Mouse (Mus musculus): ENCODE measurements around the gene Ndst2. TPM values are rescaled to one million over a fixed set of nuclear protein-coding genes. Genes with fewer than 3 reads are reported as not detected.

Ndst2 gene
- polyA plus RNA-seq, 1 experiment from 2014 or later = 12.5 TPM

DNA sequence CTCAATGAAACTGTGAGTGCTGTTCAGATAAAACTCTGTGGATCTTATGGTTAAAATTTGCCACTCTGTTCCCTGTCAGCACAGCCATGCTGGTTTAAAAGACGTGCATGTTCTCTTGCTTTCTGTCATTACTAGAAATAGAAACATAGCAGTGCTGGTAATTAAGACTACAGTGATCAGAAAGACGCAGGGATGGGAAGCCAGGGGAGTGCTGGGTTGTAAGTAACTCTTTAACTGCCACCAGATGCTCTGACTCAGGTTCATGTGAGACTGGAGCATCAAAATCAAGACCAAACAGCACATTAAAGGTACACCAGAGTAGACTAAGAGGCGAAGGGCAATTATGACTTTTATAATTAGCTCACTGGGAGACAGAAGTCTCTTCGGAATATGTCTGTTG is 14.0 kb upstream of the Ndst2 start:
- H3K4me1 ChIP-seq (ENCODE audit: control insufficient read depth, insufficient read depth, low read length) = no peaks in the 10 kb centered on the region
- H3K4me3 ChIP-seq (ENCODE audit: low read depth, low read length) = no peak overlapping the region
- no peak overlapping the region for H3K4me2 ChIP-seq (ENCODE audit: low read length)
- no peak overlapping the region for H3K27ac ChIP-seq (ENCODE audit: low read depth, low read length)
- ATAC-seq = no peak
- H3K27me3 ChIP-seq (replicated peaks; ENCODE audit: control insufficient read depth, insufficient read depth, low read length) = no peaks in the 10 kb centered on the region
- WGBS = 74% methylated on average over 4 of the region's 4 CpGs
- H3K9ac ChIP-seq (ENCODE audit: low read length) = no peak overlapping the region
- H3K9me3 ChIP-seq (replicated peaks; ENCODE audit: control insufficient read depth, low read length) = no peaks in the 10 kb centered on the region
- peaks cover 24% of the 10 kb centered on the region for H3K36me3 ChIP-seq (ENCODE audit: control insufficient read depth, insufficient read depth, low read length)
- DNase-seq (ENCODE audit: low spot score) = no peak

DNA sequence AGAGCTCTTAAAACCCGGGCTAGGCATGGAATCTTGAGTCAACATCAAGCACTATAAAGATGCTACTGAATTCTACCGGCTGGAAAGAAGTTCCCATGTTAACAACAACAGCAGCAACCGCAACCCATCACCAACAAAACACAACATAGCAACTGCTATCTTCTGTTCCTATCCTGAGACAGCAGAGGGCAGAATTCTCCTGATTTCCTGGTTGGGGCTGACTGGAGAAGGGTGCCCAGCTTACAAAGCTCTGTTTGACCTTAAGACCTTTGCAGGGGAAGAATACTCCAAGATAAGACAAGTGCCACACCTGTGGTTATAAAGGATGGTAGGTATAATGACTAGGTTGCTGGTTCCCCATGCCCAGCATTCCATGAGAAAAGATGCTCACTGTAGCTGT is 12.6 kb upstream of the Ndst2 start:
- Histone ChIP-seq H3K9ac (ENCODE audit: low read length) (no peak overlapping the region), H3K4me2 (ENCODE audit: low read length) (no peak overlapping the region), H3K36me3 (ENCODE audit: control insufficient read depth, insufficient read depth, low read length) (peaks cover 32% of the 10 kb centered on the region), H3K4me1 (ENCODE audit: control insufficient read depth, insufficient read depth, low read length) (no peaks in the 10 kb centered on the region), H3K4me3 (ENCODE audit: low read depth, low read length) (no peak overlapping the region), H3K9me3 (replicated peaks; ENCODE audit: control insufficient read depth, low read length) (no peaks in the 10 kb centered on the region), H3K27ac (ENCODE audit: low read depth, low read length) (no peak overlapping the region), H3K27me3 (replicated peaks; ENCODE audit: control insufficient read depth, insufficient read depth, low read length) (no peaks in the 10 kb centered on the region)
- ATAC-seq (no peak), DNase-seq (ENCODE audit: low spot score) (no peak)
- WGBS = 87% methylated on average over 3 of the region's 3 CpGs

- DNase-seq (ENCODE audit: low spot score) (no peak), ATAC-seq (no peak)
- no peaks in the 10 kb centered on the region for H3K4me1 ChIP-seq (ENCODE audit: control insufficient read depth, insufficient read depth, low read length)
- H3K9ac ChIP-seq (ENCODE audit: low read length) = no peak overlapping the region
- H3K27me3 ChIP-seq (replicated peaks; ENCODE audit: control insufficient read depth, insufficient read depth, low read length) = no peaks in the 10 kb centered on the region
- peaks cover 50% of the 10 kb centered on the region for H3K36me3 ChIP-seq (ENCODE audit: control insufficient read depth, insufficient read depth, low read length)
- no peak overlapping the region for H3K27ac ChIP-seq (ENCODE audit: low read depth, low read length)
- H3K4me3 ChIP-seq (ENCODE audit: low read depth, low read length) = no peak overlapping the region
- H3K4me2 ChIP-seq (ENCODE audit: low read length) = no peak overlapping the region
- WGBS = 89% methylated on average over 3 of the region's 3 CpGs
- no peaks in the 10 kb centered on the region for H3K9me3 ChIP-seq (replicated peaks; ENCODE audit: control insufficient read depth, low read length)
Observed at GRCm38 (mm10) chr14:20743614-20744013, 9.3 kb upstream of the Ndst2 start.

DNA sequence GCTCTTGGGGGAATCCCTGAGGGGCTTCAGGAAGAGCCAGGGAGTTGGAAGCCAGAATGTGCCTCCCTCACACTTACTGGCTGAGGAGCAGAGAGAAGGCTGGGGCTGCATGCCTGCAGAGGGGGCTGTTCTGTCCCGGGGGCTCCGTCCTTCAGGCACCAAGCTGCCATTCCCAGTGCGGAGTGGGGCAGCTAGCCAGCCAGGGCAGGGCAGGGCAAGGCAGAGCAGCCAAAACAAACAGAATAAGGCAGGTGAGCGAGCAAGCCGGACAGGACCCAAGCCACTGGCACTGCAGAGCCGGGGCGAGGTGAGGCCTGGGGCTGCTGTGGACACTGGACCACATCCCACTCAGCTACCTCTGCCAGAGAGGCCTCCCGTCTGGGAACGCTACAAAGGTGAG is 6.9 kb upstream of the Ndst2 start:
- ATAC-seq (no peak), DNase-seq (ENCODE audit: low spot score) (no peak)
- H3K27ac ChIP-seq (ENCODE audit: low read depth, low read length) = no peak overlapping the region
- H3K9ac ChIP-seq (ENCODE audit: low read length) = no peak overlapping the region
- H3K4me2 ChIP-seq (ENCODE audit: low read length) = no peak overlapping the region
- H3K4me1 ChIP-seq (ENCODE audit: control insufficient read depth, insufficient read depth, low read length) = no peaks in the 10 kb centered on the region
- no peaks in the 10 kb centered on the region for H3K27me3 ChIP-seq (replicated peaks; ENCODE audit: control insufficient read depth, insufficient read depth, low read length)
- peaks cover 49% of the 10 kb centered on the region for H3K36me3 ChIP-seq (ENCODE audit: control insufficient read depth, insufficient read depth, low read length)
- no peaks in the 10 kb centered on the region for H3K9me3 ChIP-seq (replicated peaks; ENCODE audit: control insufficient read depth, low read length)
- WGBS = 94% methylated on average over 9 of the region's 9 CpGs
- H3K4me3 ChIP-seq (ENCODE audit: low read depth, low read length) = no peak overlapping the region

GRCm38 (mm10) chr14:20738511-20738910 is 4.1 kb upstream of the Ndst2 start:
- 94% methylated on average over 8 of the region's 8 CpGs for WGBS

DNA sequence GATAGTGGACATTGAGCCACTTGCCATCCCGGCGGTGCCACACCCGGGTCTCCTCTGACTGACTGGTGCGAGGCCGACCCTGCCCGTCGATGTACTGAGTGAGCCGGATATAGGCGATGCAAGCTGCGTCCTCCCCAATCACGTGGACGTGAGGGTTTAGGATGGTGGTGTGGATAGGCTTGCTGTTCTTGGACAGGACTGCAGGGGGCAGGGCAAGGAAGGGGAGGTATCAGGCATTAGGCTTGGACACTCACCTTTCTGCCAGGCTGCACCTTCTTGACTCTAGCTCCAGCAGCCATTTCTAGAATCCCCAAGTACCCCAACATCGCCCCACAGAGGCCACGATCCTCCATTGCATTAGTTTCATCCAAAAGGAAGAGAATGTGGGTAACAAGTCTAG is 2.9 kb upstream of the Ndst2 start:
- H3K27me3 ChIP-seq (replicated peaks; ENCODE audit: control insufficient read depth, insufficient read depth, low read length) = no peaks in the 10 kb centered on the region
- no peaks in the 10 kb centered on the region for H3K9me3 ChIP-seq (replicated peaks; ENCODE audit: control insufficient read depth, low read length)
- WGBS = 48% methylated on average over 14 of the region's 14 CpGs
- peaks cover 40% of the 10 kb centered on the region for H3K36me3 ChIP-seq (ENCODE audit: control insufficient read depth, insufficient read depth, low read length)
- H3K4me2 ChIP-seq (ENCODE audit: low read length) = no peak overlapping the region
- peak; percentile 34 for DNase-seq (ENCODE audit: low spot score)
- no peak overlapping the region for H3K4me3 ChIP-seq (ENCODE audit: low read depth, low read length)
- no peak for ATAC-seq
- H3K27ac ChIP-seq (ENCODE audit: low read depth, low read length) = no peak overlapping the region
- H3K9ac ChIP-seq (ENCODE audit: low read length) = no peak overlapping the region
- H3K4me1 ChIP-seq (ENCODE audit: control insufficient read depth, insufficient read depth, low read length) = peaks cover 5% of the 10 kb centered on the region; the same call in 1 of the 2 replicates

More at GRCm38 (mm10) chr14:20738511-20738910, 4.1 kb upstream of the Ndst2 start:
- Histone ChIP-seq H3K4me2 (ENCODE audit: low read length) (no peak overlapping the region), H3K4me3 (ENCODE audit: low read depth, low read length) (no peak overlapping the region), H3K9me3 (replicated peaks; ENCODE audit: control insufficient read depth, low read length) (no peaks in the 10 kb centered on the region), H3K9ac (ENCODE audit: low read length) (no peak overlapping the region), H3K27me3 (replicated peaks; ENCODE audit: control insufficient read depth, insufficient read depth, low read length) (no peaks in the 10 kb centered on the region), H3K36me3 (ENCODE audit: control insufficient read depth, insufficient read depth, low read length) (peaks cover 44% of the 10 kb centered on the region), H3K4me1 (ENCODE audit: control insufficient read depth, insufficient read depth, low read length) (peaks cover under 1% of the 10 kb centered on the region; the same call in 1 of the 2 replicates), H3K27ac (ENCODE audit: low read depth, low read length) (no peak overlapping the region)
- ATAC-seq (no peak), DNase-seq (ENCODE audit: low spot score) (no peak)

GRCm38 (mm10) chr14:20735892-20736390 is 1.6 kb upstream of the Ndst2 start:
- no peaks in the 10 kb centered on the region for H3K27me3 ChIP-seq (replicated peaks; ENCODE audit: control insufficient read depth, insufficient read depth, low read length)
- no peak overlapping the region for H3K4me3 ChIP-seq (ENCODE audit: low read depth, low read length)
- 92% methylated on average over 13 of the region's 13 CpGs for WGBS
- DNase-seq (ENCODE audit: low spot score) = no peak
- H3K4me1 ChIP-seq (ENCODE audit: control insufficient read depth, insufficient read depth, low read length) = peaks cover 5% of the 10 kb centered on the region; the same call in 1 of the 2 replicates
- no peak overlapping the region for H3K9ac ChIP-seq (ENCODE audit: low read length)
- peaks cover 37% of the 10 kb centered on the region for H3K36me3 ChIP-seq (ENCODE audit: control insufficient read depth, insufficient read depth, low read length)
- no peak for ATAC-seq
- no peak overlapping the region for H3K27ac ChIP-seq (ENCODE audit: low read depth, low read length)
- H3K9me3 ChIP-seq (replicated peaks; ENCODE audit: control insufficient read depth, low read length) = no peaks in the 10 kb centered on the region
- H3K4me2 ChIP-seq (ENCODE audit: low read length) = no peak overlapping the region

GRCm38 (mm10) chr14:20735052-20735451 is 690 bp upstream of the Ndst2 start:
- Histone ChIP-seq H3K4me2 (ENCODE audit: low read length) (no peak overlapping the region), H3K9ac (ENCODE audit: low read length) (no peak overlapping the region), H3K4me3 (ENCODE audit: low read depth, low read length) (no peak overlapping the region), H3K27ac (ENCODE audit: low read depth, low read length) (no peak overlapping the region), H3K4me1 (ENCODE audit: control insufficient read depth, insufficient read depth, low read length) (peaks cover 5% of the 10 kb centered on the region; the same call in 1 of the 2 replicates), H3K27me3 (replicated peaks; ENCODE audit: control insufficient read depth, insufficient read depth, low read length) (no peaks in the 10 kb centered on the region), H3K36me3 (ENCODE audit: control insufficient read depth, insufficient read depth, low read length) (peaks cover 40% of the 10 kb centered on the region), H3K9me3 (replicated peaks; ENCODE audit: control insufficient read depth, low read length) (no peaks in the 10 kb centered on the region)
- ATAC-seq (no peak), DNase-seq (ENCODE audit: low spot score) (no peak)
- WGBS = 72% methylated on average over 2 of the region's 2 CpGs

DNA sequence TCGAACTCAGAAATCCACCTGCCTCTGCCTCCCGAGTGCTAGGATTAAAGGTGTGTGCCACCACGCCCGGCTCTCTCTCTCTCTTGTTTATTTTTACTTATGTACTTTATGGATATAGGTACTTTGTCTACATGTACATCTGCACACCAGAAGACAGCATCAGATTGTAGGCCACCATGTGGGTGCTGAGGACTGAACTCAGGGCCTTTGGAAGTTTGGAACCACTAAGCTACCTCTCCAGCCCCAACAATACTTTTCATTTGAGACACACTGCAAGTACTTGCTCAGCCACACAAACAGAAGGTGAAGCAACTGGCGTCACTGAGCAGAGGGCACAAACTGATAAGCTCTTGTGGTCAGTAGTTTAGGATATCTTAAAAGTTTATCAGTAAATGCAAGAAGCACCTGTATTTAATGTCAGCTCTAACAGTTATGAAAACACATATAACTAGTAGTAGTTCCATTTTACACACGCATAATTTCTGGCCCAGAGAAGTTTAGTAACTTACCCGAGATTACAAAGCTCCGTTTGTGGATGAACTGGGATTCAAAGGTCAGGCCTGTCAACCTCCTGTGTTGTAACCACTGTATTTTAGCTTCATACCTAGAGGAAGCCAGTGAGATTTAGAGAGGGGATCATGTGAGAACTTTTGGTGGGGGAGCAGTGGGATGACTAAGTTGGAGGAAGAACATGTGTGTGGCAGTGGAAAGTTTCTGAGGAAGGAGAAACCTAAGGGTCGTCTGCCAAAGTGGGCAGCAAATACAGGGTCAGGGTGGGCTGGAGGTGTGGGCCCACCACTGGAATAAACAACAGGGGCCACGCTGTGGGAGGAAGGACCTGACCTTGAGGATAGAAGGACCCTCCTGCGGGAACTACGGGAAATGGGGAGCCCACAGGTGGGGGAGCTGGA is 1.1 kb downstream of the Ndst2 start:
- Histone ChIP-seq H3K27me3 (replicated peaks; ENCODE audit: control insufficient read depth, insufficient read depth, low read length) (no peaks in the 10 kb centered on the region), H3K9ac (ENCODE audit: low read length) (peak overlapping the region; percentile 84), H3K4me2 (ENCODE audit: low read length) (peak overlapping the region; percentile 85), H3K4me1 (ENCODE audit: control insufficient read depth, insufficient read depth, low read length) (peaks cover 5% of the 10 kb centered on the region; the same call in 1 of the 2 replicates), H3K36me3 (ENCODE audit: control insufficient read depth, insufficient read depth, low read length) (peaks cover 43% of the 10 kb centered on the region), H3K9me3 (replicated peaks; ENCODE audit: control insufficient read depth, low read length) (no peaks in the 10 kb centered on the region), H3K27ac (ENCODE audit: low read depth, low read length) (no peak overlapping the region), H3K4me3 (ENCODE audit: low read depth, low read length) (peak overlapping the region; percentile 75)
- no peak for ATAC-seq
- no peak for DNase-seq (ENCODE audit: low spot score)
- WGBS = 51% methylated on average over 12 of the region's 12 CpGs

Data from forebrain, embryonic 14.5 days (tissue).